Mouse (Mus musculus): ENCODE data around the gene Atg4c.

GRCm38 (mm10) chr4:99273979-99274378 lies 80.2 kb downstream of the Atg4c start:
- TF ChIP-seq GATA1 (IDR thresholded peaks at IDR 0.05; ENCODE audit: low read length) (no peak), TAL1 (IDR thresholded peaks at IDR 0.05; ENCODE audit: low read length) (no peak)
